Mouse (Mus musculus) brain, embryonic 14.5 days (tissue): Measurements from ENCODE around the gene Gm28635. TPM values are rescaled to one million over a fixed set of nuclear protein-coding genes. Genes with fewer than 3 reads are reported as not detected.
"Not testable (repeated sequence)": the region's sequence is repeated elsewhere in the genome, so short reads cannot be mapped to it uniquely, and the experiment has no call there.

ENCODE experiments used
- DNase-seq: peaks from one replicate; pipeline ENCODE4 v3.0.0-alpha.2; 2011; ENCODE audit warnings: low read depth
- CTCF ChIP-seq: fragments of 200-500 bp; IDR thresholded peaks from 2 replicates; pipeline ENCODE4 v1.5.1; 2012; ENCODE audit warnings: inconsistent platforms, mild to moderate bottlenecking, moderate library complexity, borderline replicate concordance; ENCODE audit not compliant: insufficient read depth, insufficient read length; ENCODE audit errors: extremely low read depth
- POLR2A ChIP-seq: fragments of 200-500 bp; IDR thresholded peaks from 2 replicates; pipeline ENCODE4 v1.6.1; 2012; ENCODE audit warnings: mild to moderate bottlenecking, inconsistent platforms, borderline replicate concordance; ENCODE audit not compliant: poor library complexity, insufficient read depth, insufficient read length, severe bottlenecking; ENCODE audit errors: extremely low read depth
- polyA plus RNA-seq: library from polyadenylated mRNA; depleted of rRNA; stranded (reverse); fragments of >200 nt; gene quantifications from 2 replicates; pipeline ENCODE4 v1.2.3, GENCODE M21; 2012

Gene Gm28635
- polyA plus RNA-seq, 1 experiment = 0.03 TPM

DNA sequence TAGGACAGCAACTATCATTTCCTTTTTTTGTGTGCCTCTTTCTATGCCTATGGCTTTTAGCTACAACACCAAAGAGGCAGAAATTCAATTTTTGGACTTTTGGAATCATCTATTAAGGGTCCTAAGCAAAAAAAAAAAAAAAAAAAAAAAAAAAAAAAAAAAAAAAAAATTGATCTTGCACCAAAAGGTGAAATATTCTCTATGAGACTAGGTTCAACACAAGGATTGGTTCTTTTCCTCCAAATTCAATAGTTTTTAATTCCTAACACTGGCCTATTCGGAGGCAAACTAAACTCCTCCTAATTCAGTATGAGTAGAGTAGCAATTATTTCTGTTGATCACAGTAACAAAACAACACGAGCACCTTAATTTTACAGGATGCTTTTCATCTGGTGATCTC lies 34.1 kb upstream of the Gm28635 start:
- DNase-seq = no peak
- TF ChIP-seq CTCF (no peak), POLR2A (no peak)

DNA sequence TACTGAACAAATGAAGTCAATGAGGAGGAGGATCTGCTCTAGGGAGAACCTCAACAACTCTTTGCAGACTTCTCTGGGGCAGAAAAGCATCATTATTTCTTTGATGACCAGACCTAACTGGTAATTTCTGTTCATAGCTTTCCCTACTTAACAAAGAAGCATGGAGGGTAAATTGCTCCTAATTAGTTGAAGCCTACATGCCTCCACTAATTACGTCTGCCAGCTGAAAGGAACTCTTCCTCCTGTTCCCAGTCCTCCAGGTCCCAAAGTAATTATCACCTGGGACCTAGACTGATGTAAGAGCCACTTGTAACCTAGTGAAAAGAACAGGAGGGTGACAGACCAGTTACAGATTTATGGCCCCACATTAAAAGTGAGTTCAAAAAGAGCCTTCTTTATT lies 29.7 kb upstream of the Gm28635 start:
- DNase-seq = peak; percentile 55
- TF ChIP-seq POLR2A (no peak), CTCF (no peak)

DNA sequence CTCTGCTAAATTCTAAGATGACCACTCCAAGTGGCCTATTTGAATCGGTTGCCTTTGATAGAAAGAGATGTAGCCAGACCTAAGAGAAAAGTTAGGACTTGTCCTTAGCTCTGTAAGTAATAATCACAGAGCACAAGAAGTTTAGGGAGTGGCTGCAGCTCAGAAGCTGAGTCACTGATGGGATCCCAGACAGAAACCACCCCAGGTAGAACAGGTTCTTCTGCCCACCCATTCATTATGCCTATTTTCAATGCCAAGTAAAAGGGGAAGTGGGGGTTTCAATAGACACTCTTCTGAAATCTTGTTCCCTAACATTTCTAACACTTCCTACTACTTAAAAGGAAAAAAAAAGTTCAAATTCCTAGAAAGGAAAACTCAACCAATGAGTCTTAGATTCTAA lies 27.5 kb upstream of the Gm28635 start:
- TF ChIP-seq CTCF (no peak), POLR2A (no peak)
- no peak for DNase-seq

GRCm38 (mm10) chr2:84704329-84704728 lies 26.5 kb upstream of the Gm28635 start:
- DNase-seq = no peak
- no peak for TF ChIP-seq POLR2A
- no peak for TF ChIP-seq CTCF

- DNase-seq = no peak
- TF ChIP-seq CTCF = no peak
- no peak for TF ChIP-seq POLR2A
These were observed 25.7 kb upstream of the Gm28635 start for GRCm38 (mm10) chr2:84703497-84703896.

DNA sequence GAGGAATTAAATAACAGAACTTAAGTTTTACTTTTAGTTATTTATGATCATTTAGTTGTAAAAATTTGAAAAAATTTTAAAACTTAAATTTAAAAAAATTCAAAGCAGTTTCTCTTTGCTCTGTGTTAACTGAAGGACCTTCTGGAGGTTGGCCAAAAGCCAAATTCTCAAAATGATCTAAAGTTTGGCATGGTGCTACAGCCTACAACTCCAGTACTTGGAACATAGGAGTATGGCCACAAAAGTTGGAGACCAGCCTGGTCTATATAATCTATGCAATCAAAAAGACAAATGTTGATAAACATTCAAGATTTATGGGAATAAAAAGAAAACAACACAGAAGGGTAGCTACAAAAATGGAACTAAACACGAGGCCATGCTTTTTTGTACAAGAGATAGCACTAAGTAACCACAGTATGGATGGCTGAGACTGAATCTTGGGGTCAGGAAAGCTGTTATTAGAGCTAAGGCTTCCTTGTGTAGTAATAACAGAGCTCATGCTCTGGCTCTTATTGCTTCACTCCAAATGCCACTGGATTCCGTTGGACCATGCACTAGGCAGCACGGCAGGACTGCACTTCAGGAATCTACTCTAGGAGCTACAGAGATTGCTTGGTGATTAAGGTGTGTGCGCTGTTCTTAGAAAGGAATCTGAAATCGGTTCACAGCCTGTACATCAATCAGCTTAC lies 17.3 kb upstream of the Gm28635 start:
- TF ChIP-seq CTCF (no peak), POLR2A (no peak)
- DNase-seq = no peak

- no peak for DNase-seq
- TF ChIP-seq POLR2A (no peak), CTCF (no peak)
These were observed 12.2 kb upstream of the Gm28635 start for GRCm38 (mm10) chr2:84690050-84690449.

GRCm38 (mm10) chr2:84688080-84688844 lies 10.4 kb upstream of the Gm28635 start:
- no peak for DNase-seq
- TF ChIP-seq CTCF (no peak), POLR2A (no peak)

DNA sequence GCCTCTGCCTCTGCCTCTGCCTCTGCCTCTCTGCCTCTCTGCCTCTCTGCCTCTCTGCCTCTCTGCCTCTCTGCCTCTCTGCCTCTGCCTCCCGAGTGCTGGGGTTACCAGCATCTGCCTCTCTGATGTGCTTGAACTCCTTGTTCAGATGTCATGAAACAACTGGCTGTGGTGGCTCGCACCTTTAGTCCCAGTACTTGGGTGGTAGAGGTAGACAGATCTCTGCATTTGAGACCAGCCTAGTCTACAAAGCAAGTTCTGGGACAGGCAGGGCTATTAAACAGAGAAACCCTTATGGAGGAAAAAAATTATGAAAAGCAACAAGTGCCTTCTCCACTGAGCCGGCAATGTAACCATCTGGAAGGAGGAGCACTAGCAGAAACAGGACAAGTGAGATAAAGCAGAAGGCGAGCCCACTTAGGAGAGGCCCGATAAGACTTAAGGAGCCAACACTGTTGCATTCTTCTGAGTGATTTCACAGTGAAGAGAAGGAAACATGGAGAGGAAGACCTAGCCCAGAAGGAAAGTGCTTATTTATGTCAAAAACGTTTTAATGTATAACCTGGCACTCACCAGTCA lies 4.9 kb upstream of the Gm28635 start:
- no peak for DNase-seq
- TF ChIP-seq CTCF = no peak
- no peak for TF ChIP-seq POLR2A

DNA sequence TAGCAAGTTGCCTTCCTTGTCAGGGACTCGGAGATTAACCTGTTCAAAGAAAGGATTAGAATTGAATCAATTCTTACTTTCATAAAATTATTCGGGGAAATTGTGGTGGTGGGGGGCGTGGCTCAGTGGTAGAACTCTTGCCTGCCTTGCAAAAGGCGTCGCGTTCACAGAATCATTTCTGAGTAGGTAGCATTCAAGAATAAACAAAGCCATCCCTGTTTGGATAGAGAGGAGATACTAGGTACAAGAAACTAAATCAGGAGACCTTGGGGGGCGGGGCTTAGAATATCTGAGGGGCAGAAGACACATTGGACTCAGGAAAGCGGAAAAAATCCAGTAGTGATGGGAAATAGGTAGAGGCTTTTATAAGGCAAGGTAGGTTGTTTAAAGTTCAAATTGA lies 1.2 kb upstream of the Gm28635 start, which contains the start of gene Tmx2:
Tmx2 (minus strand) TSS at position 125 of the 400 bp plus-strand sequence.
- TF ChIP-seq CTCF (no peak), POLR2A (no peak)
- no peak for DNase-seq

DNA sequence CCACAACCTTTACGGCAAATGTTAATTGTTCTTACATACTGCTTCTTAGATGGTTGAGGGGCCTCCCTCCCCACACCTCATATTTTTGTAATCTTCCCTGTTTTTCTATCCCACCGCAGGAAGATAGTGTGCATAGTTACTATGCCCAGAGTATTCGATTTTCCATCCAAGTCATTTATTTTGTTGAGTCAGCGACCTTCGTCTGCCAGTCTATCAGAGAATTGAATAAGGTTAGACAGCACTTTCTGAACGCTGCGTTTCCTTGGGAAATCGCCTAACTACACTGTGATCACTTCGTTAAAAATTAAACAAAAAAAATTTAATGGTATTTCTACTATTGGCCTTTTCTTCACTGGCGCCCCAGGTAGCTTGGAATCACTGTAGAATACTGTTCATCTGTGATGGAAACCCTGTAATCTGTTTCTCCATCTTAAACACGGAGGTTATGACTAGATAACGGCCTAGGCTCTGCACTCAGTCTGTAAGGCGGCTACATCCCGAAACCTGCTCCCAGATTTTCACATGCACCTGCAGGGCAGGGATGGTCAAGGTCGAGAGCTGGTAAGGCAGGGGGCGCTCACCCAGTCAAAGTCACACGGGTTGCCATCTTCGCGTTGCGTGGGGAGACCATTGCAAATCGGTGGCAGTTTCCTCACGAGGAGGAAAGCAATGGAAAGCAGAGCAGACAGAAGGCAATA lies 422 bp downstream of the Gm28635 start:
- TF ChIP-seq CTCF (peak; percentile 37; the same call in 1 of the 2 replicates), POLR2A (no peak)
- no peak for DNase-seq

- not testable (repeated sequence) for DNase-seq
These were observed 6.3 kb downstream of the Gm28635 start for GRCm38 (mm10) chr2:84671535-84671934.
